Mouse (Mus musculus) spleen, adult 2 months (tissue): ENCODE measurements around the gene Fam20a. TPM values are rescaled to one million over a fixed set of nuclear protein-coding genes. Genes with fewer than 3 reads are reported as not detected.

Experiments
- DNase-seq, 2 experiments: peaks; one replicate each; pipeline versions ENCODE4 v3.0.0 to v3.0.0-alpha.2; 2012 to 2021; ENCODE audit warnings: low spot score in 2 of 2, low read depth in 1 of 2
- H3K27ac ChIP-seq: fragments of 200-500 bp; 2 replicates; pipeline ENCODE4 v1.5.1; 2012; ENCODE audit warnings: low read length, inconsistent platforms; ENCODE audit not compliant: insufficient read depth
- H3K27me3 ChIP-seq: fragments of 200-500 bp; 2 replicates; pipeline ENCODE4 v1.6.1; 2012; ENCODE audit warnings: mild to moderate bottlenecking, moderate library complexity, low read length, inconsistent platforms; ENCODE audit not compliant: control insufficient read depth, insufficient read depth
- H3K36me3 ChIP-seq: fragments of 200-500 bp; 2 replicates; pipeline ENCODE4 v1.6.1; 2012; ENCODE audit warnings: mild to moderate bottlenecking, low read length, inconsistent platforms; ENCODE audit not compliant: control insufficient read depth, insufficient read depth
- H3K4me1 ChIP-seq: fragments of 200-500 bp; 2 replicates; pipeline ENCODE4 v1.6.1; 2011; ENCODE audit warnings: inconsistent platforms; ENCODE audit not compliant: control insufficient read depth, insufficient read depth, insufficient read length
- H3K4me3 ChIP-seq: fragments of 200-500 bp; 2 replicates; pipeline ENCODE4 v1.5.1; 2011; ENCODE audit warnings: mild to moderate bottlenecking, inconsistent platforms; ENCODE audit not compliant: insufficient read depth, insufficient read length; ENCODE audit errors: extremely low read depth
- CTCF ChIP-seq: fragments of 200-500 bp; IDR thresholded peaks from 2 replicates; pipeline ENCODE4 v1.5.1; 2011; ENCODE audit warnings: mild to moderate bottlenecking, inconsistent platforms; ENCODE audit not compliant: insufficient read depth, insufficient read length, insufficient replicate concordance; ENCODE audit errors: extremely low read depth
- POLR2A ChIP-seq: fragments of 200-500 bp; IDR thresholded peaks from 2 replicates; pipeline ENCODE4 v1.6.1; 2011; ENCODE audit warnings: low read depth, low read length, inconsistent platforms
- WGBS: fragments of 180-500 bp; shearing (Covaris S2); methylation state at CpG from one replicate; pipeline ENCODE4 v1.1.7; 2018; 5-methylcytosine and 5-hydroxymethylcytosine counted together
- polyA plus RNA-seq: library from polyadenylated mRNA; depleted of rRNA; stranded (reverse); fragments of >200 nt; gene quantifications from 2 replicates; pipeline ENCODE4 v1.2.3, GENCODE M21; 2012

Gene Fam20a
- polyA plus RNA-seq, 1 experiment: 3.1 TPM

DNA sequence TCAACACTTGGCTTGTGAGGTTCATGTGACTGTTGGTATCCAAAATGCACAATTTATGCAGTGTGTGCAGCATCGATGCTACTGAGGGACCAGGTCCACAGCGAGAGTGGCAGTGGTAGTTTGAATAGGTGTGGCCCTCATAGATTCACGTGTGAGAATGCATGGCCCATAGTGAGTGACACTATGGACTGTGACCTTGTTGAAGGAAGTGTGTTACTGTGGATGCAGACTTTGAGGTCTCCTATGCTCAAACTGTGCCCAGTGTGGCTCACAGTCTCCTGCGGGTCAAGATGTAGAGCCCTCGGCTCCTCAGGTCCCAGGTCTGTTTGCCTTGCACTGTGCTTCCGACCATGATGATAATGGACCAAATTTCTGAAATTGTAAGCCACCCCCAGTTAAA lies 39.9 kb downstream of the Fam20a start:
- DNase-seq: no peak
- TF ChIP-seq CTCF: no peak

DNA sequence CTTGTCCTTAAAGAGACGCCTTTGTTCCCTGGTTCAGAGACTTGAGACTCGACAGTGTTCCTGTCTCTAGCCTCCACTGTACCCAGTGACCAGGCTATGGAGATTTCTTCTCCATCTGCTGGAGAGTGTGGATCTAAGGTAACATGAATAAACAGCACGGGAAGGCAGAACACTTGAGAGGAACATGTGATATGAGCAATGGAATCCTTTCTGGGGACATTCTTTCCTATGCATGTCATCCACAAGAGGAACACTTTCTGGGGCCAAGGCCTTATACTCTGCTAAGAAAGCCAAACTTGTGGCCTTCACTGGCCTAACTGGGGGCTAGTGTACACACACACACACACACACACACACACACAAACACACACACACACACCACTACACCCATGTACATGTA lies 40.5 kb downstream of the Fam20a start:
- Histone ChIP-seq H3K27me3 (no peaks in the 10 kb centered on the region), H3K36me3 (no peaks in the 10 kb centered on the region), H3K4me1 (no peaks in the 10 kb centered on the region), H3K4me3 (no peak overlapping the region), H3K27ac (no peak overlapping the region)
- TF ChIP-seq CTCF (no peak), POLR2A (no peak)
- 93% methylated on average over 3 of the region's 3 CpGs for WGBS
- no peak for DNase-seq

More for the DNA sequence above, 39.9 kb downstream of the Fam20a start:
- Histone ChIP-seq H3K4me1 (no peaks in the 10 kb centered on the region), H3K4me3 (no peak overlapping the region), H3K27me3 (no peaks in the 10 kb centered on the region), H3K36me3 (no peaks in the 10 kb centered on the region), H3K27ac (no peak overlapping the region)
- 95% methylated on average over 6 of the region's 6 CpGs for WGBS

DNA sequence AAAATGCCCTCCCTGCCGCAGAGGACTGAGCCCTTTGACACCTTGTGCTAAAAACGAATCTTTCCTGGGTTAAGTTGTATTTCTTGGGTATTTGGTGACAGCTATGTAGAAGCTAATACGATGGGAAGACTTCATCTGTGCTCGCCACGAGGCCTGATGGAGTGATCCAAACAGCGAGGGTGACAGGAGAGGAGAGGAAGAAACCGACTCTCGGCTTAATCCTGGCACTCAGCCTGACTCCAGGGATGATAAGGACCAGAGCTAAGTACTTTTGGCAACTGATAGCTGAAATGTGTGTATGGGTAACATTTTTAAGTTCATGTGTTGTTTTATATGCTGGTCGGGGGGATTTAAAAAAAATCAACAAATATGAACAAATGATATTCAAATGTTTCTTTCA lies 41.1 kb downstream of the Fam20a start:
- no peaks in the 10 kb centered on the region for H3K36me3 ChIP-seq
- no peak overlapping the region for H3K27ac ChIP-seq
- no peak overlapping the region for H3K4me3 ChIP-seq
- 84% methylated on average over 9 of the region's 9 CpGs for WGBS
- H3K27me3 ChIP-seq: no peaks in the 10 kb centered on the region
- TF ChIP-seq CTCF (no peak), POLR2A (no peak)
- no peak for DNase-seq
- no peaks in the 10 kb centered on the region for H3K4me1 ChIP-seq

DNA sequence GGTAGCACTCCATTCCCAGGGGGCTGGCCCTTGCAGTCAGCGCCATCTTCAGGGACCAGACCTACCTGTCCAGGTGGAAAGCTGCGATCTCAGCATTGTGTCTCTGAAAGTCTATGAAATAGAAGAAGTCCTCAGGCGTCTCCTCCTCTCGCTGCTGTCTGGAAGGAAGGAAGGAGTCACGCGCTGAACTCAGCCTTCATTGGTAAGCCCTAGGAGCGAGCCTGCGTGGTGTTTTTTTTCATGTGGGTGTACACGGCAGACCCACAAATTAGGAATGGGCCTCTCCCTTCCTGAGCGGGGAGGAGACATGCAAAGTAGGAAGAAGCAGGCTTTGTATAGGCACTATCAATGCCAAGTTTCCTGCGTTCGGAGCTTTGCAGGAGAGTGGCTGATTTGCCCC lies 43.8 kb downstream of the Fam20a start:
- H3K4me3 ChIP-seq: no peak overlapping the region
- DNase-seq: no peak
- H3K4me1 ChIP-seq: no peaks in the 10 kb centered on the region
- no peak overlapping the region for H3K27ac ChIP-seq
- no peaks in the 10 kb centered on the region for H3K27me3 ChIP-seq
- TF ChIP-seq POLR2A: no peak
- TF ChIP-seq CTCF: no peak
- 67% methylated on average over 12 of the region's 12 CpGs for WGBS
- H3K36me3 ChIP-seq: no peaks in the 10 kb centered on the region

DNA sequence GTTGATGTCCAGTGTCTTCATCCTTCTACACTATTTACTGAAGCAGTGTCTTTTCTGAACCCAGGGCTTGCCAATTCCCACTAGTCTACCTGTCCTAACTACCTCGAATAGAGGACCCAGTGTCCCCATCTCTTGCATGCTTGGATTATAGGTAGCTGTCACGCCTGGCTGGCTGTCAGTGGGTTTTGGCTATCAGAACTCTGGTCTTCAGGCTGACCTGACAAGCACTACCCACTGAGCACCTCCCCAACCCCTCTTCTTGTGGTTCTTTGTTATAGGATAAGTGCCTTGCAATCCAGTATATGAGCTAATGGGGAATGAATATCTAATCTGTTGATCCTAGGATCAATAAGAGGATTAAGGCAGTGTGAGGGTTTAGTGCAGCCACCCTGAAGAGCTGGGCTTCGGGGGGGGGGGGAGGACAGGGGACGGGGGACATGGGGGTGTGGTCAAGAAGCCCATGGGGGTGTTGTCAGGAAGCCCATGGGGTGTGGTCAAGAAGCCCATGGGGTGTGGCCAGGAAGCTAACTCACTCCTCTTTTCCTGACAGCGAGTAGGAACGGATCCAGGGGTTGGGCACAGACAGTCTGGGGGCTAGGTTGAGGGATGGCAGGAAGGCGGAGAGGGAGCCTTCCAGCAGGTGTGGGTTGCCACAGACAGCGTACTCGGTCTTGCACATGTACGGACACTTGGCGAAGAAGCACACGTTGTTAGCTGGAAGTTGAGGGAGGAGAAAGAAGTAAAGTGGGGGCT lies 45.3 kb downstream of the Fam20a start:
- Histone ChIP-seq H3K4me1 (no peaks in the 10 kb centered on the region), H3K4me3 (no peak overlapping the region), H3K36me3 (no peaks in the 10 kb centered on the region), H3K27me3 (no peaks in the 10 kb centered on the region), H3K27ac (no peak overlapping the region)
- 77% methylated on average over 12 of the region's 12 CpGs for WGBS
- DNase-seq: no peak
- TF ChIP-seq POLR2A (no peak), CTCF (no peak)

DNA sequence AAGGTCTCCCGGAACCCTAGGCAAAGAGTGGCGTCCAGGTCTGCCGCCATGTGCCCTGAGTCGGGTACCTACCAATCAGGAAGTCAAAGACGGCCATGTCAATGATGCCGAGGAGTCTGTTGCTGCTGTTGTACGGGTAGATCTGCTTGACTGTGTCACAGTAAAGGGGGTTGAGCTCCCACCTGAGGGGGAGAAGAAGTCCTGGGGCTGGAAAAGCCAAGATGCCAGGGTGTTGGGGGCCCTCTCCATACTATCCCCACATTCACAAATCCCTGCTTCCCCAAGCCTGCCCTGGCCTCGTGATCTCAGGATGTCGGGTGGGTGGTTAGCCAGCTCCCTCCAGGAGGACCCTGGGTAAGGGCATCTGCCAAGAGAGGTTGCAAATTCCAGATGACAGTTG lies 46.3 kb downstream of the Fam20a start:
- DNase-seq: no peak
- 90% methylated on average over 9 of the region's 9 CpGs for WGBS

DNA sequence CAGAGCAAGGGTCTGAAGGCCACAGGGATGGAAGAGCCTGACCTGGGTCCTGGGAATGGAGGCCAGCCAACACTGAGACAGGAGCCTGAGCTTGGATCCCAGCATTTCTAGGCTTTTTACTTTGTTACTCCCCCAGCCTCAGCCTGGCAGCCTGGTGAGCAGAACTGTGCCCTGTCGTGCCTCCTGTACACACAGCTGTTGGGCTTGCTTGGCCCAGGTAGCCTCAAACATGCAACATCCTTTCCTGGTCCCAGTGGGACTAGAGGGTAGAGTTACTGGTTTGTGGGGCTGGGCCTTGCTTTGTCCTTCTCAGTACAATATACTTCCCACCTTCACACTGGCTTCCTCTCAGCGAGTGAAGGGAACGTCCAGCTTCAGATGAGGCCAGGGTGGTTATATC lies 46.9 kb downstream of the Fam20a start:
- no peak for DNase-seq
- no peaks in the 10 kb centered on the region for H3K27me3 ChIP-seq
- TF ChIP-seq CTCF (no peak), POLR2A (no peak)

More for the DNA sequence above, 46.3 kb downstream of the Fam20a start:
- no peaks in the 10 kb centered on the region for H3K27me3 ChIP-seq
- H3K4me3 ChIP-seq: no peak overlapping the region
- TF ChIP-seq CTCF: no peak
- no peak for TF ChIP-seq POLR2A
- no peak overlapping the region for H3K27ac ChIP-seq
- H3K36me3 ChIP-seq: no peaks in the 10 kb centered on the region
- no peaks in the 10 kb centered on the region; the same call in 1 of the 2 replicates for H3K4me1 ChIP-seq

More for the DNA sequence above, 46.9 kb downstream of the Fam20a start:
- 79% methylated on average over 3 of the region's 3 CpGs for WGBS
- Histone ChIP-seq H3K4me3 (no peak overlapping the region), H3K36me3 (no peaks in the 10 kb centered on the region), H3K27ac (no peak overlapping the region), H3K4me1 (no peaks in the 10 kb centered on the region; the same call in 1 of the 2 replicates)
